9 mouse cellular contexts compared by ENCODE assay signal in the genomic region with DNA sequence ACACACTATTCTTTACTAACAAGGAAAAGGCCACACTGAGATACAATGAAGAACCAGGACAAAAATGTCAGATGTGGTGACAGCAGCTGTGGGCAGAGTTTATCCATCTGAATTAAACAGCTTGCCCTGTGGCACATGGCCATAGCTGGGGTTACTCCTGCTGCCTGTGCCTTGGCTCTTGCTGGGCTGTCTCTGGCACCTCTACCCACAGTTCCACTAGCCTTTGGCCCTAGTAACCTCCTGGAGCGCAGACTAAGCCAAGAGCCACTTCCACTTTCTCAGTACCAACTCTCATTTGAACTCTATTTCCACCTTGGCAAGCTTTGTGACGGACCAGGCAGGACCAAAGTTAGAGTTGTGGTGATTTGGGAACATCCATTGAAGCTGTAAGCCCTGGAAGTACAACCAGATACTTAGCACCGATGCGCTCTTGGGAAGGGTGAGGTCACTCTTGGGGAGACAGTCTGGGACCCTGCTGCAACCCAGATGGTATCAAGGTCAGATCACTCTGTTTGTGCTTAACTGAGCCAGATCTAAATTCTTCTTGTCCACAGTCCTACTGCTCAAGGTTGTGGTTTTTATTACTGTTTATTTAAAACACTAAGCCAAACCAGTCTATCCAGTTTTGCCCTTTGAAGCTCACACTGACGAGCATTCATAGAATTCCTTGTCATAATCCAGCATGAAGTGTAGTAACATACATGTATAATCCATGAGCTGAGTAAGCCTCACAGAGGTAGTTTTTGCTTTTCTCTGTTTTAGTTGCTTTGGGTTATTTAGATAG.
DNase-seq lines count a peak whose midpoint lies in the region.
"Had no signal": no experiment of that assay in that cellular context is flagged by ENCODE, and none has a peak within 500 bp of the region (broad histone marks: within the 10 kb centered on the region; RNA-seq: fewer than 3 reads in every experiment).

No protein-coding gene starts in this region.

- peak; percentile 46 for DNase-seq in gastrocnemius, postnatal 10 days
- no peak for DNase-seq in gastrocnemius, adult 8-10 months (ENCODE audit: low spot score in 2 of 2)
- peak; percentile 12 for DNase-seq in adrenal gland, adult 8-10 months
- DNase-seq in kidney, adult 11 months: peak; percentile 71
- peak; percentile 2 for DNase-seq in lung, postnatal 10 days
- DNase-seq in spleen, postnatal 14 days (ENCODE audit: low spot score in 2 of 2): no peak
- DNase-seq in thymus, postnatal 36 days: no peak
- no peak for DNase-seq in heart, adult 8-10 months (ENCODE audit: low spot score)
- DNase-seq: liver had no signal

Comparison
In these comparisons a context has a peak if more than half of its experiments do, and no peak if none do; other contexts are left out.
1. DNase-seq: peak in gastrocnemius, postnatal 10 days (single experiment), adrenal gland, adult 8-10 months (single experiment), kidney, adult 11 months (single experiment) and lung, postnatal 10 days (single experiment); none in gastrocnemius, adult 8-10 months (0 of 2), spleen, postnatal 14 days (0 of 2), thymus, postnatal 36 days (0 of 2) and heart, adult 8-10 months (single experiment).